Mouse (Mus musculus): ENCODE results near the gene Glb1.
"Not testable (repeated sequence)": the region's sequence is repeated elsewhere in the genome, so short reads cannot be mapped to it uniquely, and the experiment has no call there.

The Glb1 gene

DNA sequence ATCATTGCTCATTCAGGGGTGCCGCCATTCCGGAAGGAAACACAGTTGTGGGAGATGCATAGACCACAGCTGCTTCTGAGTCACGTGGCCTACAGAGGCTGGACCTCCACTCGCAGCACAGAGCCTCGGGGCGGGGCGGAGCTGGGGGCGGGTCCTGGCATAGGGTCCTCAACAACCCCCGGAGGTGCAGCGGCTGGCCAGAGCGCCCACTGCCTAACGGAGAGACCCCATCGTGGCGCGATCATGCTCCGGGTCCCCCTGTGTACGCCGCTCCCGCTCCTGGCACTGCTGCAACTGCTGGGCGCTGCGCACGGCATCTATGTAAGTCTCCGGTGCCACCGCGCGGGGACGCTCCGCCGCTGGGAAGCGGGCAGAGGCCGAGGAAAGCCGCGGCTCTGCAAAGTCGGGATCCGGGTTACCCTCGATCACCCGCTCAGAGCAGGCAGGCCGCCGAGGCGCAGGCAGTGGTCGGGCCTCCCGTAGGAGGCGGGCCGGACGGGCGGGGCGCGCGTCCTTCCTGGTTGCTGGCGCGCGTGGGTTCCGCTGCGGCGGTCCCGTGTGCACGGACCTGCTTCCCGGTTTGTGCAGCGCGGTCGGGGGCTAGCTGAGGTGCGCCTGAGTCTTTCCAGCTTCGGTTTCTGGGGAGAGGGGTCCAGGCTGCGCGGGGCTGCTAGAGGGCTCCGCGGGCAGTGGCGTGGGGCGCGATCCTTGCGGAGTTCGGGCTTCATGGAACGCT, at the start of gene Glb1, which contains the start of gene Tmppe:
Gene Glb1 (plus strand): TSS at position 128 of the 736 bp plus-strand sequence.
Gene Tmppe (plus strand): TSS at position 157 of the 736 bp plus-strand sequence.
- DNase-seq (ENCODE audit: low read depth) = peak; percentile 51

DNA sequence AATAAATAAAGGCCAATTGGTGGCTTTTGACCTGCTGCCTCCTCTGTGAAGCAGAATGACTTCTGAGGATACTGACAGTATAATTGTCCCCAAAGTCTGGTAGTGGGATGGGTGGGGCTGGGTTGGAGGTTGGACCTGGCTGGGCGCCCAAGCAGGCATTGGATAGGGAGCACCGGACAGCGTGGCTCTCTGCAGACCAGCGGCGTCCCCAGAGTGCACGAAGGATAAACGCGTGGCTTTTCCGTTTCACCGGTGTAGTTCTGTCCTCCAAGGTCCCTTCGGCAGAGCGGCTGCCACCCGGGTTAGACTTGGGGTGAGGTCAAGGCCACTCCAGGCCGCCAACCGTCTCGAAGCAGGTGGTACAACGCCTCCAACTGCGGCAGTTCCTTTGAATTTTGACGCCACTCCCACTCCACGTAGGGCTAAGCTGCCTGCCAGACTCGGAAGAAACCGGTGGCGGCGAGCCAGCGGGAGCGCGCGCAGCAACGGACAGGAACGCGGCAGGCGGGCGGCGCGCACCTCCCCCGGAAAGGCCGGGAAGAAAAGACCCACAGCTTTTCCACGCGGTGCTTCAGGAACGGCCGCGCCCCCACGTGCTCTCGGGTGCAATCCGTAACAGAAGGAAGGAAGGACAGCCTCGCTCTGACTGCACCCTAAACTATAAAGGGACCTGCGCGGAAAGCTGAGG, 32.9 kb upstream of the Glb1 start:
- no peak for DNase-seq (ENCODE audit: low read depth)

DNA sequence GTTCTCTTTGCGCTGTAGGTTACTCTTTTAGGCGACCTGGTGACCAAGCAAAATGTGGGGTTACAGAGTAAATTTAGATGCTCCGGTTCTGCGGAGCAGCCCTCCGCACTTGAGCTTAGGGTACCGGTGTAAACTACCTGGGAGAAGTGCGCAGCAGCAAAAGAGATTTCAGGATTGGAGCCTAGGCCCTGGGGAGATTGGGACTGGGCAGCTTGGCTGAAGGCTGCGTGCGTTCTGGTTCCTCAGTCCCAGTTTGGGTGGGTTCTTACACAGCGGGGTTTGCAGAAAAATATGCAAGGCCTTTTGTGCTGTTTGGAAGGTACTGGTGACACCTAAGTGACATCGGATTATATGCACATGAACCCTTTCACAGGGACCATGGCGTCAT, 32.4 kb upstream of the Glb1 start:
- no peak for DNase-seq (ENCODE audit: low read depth)

DNA sequence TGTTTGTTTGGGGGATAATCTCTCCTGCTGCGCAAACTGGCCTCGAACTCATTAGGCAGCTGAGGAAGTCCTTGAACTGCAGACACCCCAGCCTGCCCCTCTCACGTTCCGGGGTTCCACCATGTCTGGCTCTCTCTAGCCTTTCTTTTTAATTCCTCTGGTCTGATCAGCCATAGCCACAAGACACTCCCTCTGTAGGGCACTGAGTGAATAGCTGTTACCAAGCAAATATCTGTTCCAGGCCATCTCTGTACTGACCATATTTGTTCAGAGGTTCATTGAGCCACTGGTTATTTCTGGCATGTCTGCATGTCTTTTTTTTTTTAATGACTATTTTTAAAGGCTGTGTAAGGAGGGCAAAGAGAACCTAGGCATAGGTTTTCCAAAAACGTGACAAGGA, 31.5 kb upstream of the Glb1 start:
- DNase-seq (ENCODE audit: low read depth) = not testable (repeated sequence)

DNA sequence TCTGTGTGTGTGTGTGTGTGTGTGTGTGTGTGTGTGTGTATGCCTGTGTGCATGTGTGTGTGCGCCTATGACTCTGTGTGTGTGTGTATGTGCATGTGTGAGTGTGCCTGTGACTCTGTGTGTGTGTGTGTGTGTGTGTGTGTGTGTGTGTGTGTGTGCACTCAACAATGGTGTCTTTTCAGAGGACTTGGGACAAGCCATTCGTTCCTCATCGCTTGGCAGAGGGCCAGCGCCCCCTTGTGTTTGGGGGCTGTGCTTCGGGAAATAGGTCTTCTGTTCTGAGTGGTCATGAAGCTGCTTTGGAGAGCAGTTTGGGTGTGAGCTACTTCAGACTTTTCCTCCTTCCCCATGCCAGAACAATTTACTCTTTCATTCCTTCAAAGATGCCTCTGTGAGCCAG, 29.2 kb upstream of the Glb1 start:
- DNase-seq (ENCODE audit: low read depth) = not testable (repeated sequence)

DNA sequence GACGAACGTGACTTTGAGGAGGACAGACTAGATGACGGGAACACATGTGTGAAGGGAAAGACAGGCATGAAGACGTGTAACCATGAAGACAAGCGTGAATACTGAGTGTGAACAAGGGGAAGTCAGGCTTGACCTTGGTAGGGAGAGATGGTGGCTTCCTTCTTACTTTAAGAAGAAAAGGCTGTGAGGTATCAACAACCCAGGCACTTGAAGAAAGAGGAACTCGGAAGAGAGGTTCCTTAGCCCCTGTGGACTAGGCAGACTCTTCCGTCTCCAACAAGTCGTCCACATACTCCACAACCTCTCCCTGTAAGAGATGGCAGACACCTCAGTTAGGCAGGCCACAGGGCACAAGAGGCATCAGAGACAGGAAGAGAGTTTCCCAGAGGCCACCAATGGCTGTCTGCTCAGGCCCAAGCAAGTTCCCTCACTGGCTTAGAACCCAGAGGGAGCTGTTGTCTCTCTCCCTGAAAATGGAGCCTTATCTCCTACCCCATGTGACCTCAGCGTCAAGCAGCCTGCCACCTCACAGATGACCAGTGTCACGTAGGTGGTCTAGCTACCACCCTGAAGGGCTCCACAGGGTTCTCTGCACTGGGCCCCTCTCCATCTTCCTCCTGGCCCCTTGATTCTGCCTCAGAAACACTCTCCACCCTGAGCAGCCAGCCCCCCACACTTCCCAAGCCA, 25.5 kb upstream of the Glb1 start:
- no peak for DNase-seq (ENCODE audit: low read depth)

DNA sequence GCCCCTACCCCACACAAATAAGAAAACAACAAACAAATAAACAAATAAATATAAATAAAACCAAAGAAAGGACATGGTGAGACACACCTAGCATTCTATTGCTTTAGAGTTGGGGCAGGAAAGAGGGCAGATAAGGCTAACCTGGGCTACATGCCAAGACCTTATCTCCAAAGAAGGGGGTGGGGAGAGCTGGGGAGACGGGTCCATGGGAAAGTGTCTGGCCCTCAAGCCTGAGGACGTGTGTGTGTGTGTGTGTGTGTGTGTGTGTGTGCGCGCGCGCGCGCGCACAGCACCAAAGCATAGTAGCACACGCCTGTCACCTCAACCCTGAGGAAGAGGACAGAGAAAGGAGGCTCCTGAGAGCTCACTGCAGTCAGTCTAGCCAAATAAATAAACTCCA, 23.7 kb upstream of the Glb1 start:
- no peak for DNase-seq (ENCODE audit: low read depth)

DNA sequence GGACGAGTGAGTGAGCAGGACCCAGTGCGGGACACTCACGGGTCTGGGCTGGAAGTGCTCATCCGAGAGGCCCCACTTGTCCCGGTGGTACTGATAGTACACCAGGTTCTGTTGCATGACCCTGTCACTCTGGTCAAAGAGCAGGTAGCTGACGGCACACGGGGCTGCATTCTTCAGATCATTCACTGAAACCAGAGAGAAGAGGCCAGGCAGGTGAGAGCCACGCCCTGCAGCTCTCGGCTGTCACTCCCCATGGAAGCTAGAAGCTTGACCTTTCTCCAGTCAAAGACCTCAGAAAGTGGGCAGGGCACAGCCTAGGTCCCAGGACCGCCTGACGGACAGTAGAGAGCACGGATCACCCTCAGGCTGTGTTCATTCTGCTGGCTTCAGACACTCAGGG, 21.0 kb upstream of the Glb1 start:
- DNase-seq (ENCODE audit: low read depth) = no peak

DNA sequence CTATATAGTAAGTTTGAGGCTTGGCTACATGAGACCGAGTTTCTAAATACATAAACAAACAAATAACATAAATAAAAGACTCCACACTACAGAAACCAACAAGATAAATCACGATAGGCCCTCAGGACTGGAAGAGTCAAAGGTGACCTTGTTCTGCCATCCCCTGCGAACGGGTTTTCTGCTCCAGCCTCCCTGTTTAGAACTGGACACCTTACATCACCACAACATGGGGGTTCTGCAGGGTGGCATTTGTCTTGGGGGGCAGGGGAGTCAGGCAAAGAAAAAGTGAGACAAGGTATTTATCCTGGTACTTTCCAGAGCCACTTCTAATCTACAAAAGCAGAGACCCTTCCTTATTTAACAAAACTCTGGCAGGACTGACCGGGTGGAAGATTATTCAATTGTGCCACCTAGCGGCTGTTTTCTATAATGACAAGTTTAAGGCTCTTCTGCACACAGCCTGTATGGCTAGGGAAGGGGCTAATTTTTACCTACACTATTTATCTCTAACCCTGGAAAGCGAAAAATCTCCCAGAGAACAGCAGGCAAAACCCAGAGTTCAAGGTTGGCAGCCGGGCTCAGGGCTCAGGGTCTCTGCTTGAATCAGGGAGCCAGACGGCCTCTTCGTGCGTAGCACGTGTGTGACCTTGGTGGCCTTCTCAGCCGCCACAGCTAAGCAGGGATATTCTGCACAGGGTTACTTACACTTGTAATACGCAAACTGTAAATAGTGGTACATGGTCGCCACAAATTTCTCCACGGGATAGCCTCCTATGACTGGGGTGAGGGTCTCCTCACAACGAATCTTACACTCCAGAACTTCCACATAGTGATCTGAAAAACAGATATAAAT, 19.8 kb upstream of the Glb1 start:
- DNase-seq (ENCODE audit: low read depth) = no peak

DNA sequence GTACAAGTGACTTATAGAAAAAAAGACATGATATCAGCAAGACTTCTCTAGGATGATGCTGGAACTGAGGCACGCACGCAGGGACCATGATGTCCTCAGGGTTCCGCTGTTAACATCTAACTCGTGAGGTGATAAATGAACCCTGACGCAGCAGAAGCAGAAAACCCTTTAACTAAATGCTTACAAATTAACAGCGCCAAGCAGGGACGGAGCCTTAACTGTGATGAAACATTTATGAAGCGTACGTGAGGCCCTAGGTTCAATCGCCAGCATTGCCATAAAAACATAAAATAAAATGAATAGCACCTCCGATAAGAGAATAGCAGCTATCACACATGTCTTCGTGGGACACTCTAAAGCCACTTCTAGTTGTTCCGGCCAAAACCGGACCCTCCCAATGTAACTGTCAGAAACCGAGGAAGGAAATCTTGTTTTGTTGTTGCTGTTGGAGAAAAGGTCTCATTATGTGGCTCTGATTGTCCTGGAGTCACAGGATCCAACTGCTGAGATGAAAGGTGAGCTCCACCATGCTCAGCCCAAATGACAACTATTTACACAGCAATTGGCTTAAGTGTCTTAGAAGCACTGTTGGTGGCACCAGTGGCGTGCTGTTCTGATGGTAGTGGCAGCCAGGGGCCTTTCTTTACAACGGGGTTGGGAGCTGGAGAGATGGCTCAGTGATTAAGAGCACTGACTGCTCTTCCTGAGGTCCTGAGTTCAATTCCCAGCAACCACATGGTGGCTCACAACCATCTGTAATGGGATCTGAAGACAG, 17.8 kb upstream of the Glb1 start:
- no peak for DNase-seq (ENCODE audit: low read depth)

DNA sequence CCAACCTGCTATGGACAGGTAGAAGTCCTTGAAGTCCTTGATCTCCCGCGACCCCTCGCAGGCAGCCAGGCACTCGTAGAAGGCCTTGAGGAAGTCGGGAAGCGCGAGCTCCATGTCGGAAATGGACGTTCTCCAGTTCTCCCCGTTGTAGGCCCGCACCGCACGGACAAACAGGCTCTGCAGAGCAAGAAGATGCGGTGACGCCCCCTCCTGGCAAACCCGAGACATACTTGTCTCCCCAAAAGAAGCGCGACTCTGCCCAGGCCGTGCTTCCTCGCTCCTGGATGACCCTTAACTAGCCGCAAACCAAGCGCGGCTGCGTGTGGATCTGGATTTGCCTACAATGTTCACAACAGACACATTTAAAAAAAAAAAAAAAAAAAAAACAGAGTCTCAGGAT, 16.2 kb upstream of the Glb1 start:
- DNase-seq (ENCODE audit: low read depth) = no peak

DNA sequence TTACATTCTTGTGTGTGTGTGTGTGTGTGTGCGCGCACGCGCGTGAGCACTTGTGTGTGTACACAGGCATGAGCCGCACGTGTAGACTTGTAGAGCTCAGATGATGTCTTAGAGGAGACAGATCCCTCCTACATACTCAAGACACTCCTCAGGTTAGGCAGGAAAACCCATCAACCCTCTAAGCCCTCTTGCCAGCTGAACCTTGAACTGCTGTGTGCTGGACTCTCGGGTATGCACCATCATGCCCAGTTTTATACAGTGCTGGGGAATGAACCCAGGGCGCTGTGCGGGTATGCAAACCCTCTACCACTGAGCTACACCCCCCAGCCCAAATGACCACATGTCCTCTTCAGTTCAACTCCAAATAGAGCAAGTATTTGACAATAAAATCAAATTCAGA, 15.7 kb upstream of the Glb1 start:
- DNase-seq (ENCODE audit: low read depth) = no peak

DNA sequence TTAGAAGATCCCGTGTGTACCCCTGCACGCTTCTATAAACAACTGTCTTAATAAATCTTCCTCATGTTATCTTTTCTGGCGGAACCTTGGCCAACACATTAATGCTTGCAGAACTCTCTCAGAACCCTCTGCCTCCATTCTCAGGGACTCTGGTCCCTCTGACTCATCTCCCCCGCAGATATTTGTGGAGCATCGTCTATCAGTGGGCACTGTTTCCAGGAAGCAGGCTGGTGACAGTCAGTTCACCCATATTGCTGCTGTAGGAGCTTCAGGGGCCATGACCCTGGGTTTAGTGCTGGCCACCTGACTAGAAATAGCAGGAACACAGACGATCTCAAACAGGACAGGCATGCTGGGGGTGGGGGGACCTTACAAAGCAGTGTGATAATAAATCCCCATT, 13.8 kb upstream of the Glb1 start:
- no peak for DNase-seq (ENCODE audit: low read depth)

DNA sequence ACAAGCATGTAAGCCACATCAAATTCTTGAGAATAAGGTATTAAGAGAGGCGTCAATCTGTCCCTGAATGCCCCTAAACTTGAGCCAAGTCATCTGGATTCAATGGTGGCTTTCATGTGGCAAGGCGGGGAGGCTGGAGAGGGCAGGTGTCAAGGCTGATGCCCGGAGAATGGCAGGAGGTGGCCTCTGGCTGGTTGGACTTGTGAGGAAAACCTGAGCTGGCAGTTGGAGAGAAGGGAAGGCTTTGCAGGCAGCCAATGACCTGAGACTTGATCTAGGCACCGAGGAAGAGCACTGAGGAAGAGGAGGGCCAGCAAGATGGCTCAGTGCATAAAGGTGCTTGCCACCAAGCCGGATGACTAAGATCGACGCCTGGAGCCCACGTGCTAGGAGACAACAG, 12.6 kb upstream of the Glb1 start:
- DNase-seq (ENCODE audit: low read depth) = no peak

DNA sequence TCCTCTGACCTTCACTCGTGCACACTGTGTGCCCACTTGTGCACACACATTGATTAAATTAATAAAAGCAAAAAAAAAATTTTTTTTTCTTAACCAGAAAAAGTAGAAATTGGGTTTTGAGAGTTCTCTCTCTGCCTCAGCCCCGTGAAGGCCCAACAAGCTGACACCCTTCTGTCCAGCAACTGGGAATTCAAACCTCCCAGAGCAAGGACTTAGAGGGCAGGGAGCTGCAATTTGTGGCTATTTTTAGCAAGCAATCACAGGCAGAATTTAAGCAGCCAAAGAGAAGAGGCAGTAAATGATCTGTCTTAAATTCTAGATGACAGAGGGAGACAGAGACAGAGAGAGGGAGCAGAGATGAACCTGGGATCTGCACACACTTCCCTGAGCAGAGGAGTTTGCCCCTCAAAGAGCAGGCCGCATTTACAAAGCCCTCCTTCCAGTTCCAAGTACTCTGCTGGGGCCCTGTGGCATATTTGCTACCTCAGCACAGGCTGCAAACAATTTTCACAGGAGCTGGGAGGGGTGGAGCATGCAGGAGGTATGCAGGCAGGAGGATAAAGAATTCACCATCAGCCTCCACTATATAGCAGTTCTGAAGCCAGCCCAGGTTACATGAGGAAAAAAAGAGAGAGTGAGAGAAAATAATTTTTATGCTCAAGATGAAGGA, 12.0 kb upstream of the Glb1 start:
- no peak for DNase-seq (ENCODE audit: low read depth)

DNA sequence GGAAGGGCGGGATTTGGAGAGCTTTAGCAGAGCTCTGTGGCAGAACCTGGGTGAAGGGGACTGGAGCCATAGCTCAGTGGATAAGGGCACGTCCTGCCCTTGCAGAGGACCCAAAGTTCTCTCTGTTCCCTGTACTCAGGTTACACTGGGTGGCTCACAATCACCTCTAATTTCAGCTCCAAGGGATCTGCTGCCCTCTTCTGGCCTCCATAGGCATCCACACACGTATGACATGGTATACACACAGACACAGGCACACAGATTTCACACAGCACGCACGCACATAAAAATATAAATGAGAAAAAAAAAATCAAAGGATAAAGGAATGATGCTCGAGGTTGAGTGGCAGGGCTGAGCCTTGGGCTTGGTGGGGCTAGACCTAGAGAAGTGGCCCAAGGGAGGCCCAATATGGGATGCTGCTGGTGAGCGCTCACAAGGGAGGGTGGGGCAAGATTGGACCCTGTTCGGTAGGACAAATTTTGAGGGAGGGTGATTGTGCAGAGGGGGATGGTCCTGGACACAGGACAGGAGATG, 11.4 kb upstream of the Glb1 start:
- DNase-seq (ENCODE audit: low read depth) = no peak

DNA sequence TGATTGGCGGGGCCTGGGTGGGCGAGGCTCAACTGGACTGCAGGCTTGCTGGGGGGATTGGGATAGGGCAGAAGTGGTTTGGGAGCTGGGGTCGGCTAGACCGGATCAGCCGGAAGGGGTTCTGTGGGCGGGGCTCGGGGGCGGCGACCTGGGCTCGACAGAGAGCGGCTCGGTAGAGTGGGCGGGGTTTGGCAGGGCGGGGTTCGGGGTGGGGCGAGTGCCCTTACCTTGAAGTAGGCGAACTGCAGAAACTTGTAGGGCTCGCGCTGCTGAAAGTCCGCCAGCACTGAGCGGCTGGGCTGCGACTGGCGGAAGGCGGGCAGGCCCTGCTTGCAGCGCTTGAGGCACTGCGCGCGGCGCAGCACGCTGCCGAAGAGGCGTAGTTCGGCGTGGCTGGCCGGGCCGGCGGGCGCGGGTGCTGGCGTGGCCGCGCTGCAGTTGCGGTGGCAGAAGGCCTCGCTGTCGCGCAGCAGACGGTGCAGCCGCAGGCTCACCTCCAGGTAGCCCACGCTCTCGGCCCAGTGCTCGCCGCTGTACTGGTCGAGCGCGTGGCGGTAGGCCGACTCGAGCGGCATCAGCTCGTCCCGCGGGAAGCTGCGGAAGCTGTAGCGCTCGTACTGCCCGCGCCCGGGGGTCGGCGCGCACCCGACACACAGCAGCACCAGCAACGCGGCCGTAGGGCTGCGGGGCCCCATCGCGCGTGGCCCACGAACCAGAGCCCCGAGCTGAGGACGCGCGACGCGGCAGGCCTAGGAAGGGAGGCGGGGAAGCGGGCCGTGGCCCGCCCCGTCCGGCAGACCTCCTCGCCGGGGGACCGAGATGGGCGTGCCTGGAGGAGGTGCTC, 10.7 kb upstream of the Glb1 start, which contains the start of gene Crtap:
Gene Crtap (minus strand): TSS at position 771 of the 844 bp plus-strand sequence.
- peak; percentile 44 for DNase-seq (ENCODE audit: low read depth)

DNA sequence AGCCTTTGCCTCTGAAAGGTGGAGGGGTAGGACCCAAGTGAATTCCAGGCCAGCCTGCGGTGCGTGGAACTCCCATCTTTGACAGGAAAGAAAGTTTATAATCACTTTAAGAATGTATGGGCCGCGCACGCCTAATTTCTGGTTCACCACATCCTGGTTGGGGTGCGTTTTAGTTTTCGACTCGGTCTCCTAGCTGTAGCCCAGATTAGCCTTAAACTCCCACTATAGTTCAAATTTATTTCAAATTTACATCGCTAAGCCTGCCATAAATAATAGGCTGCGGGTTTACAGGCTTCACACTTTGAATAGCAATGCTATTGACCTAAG, 10.2 kb upstream of the Glb1 start:
- DNase-seq (ENCODE audit: low read depth) = no peak

DNA sequence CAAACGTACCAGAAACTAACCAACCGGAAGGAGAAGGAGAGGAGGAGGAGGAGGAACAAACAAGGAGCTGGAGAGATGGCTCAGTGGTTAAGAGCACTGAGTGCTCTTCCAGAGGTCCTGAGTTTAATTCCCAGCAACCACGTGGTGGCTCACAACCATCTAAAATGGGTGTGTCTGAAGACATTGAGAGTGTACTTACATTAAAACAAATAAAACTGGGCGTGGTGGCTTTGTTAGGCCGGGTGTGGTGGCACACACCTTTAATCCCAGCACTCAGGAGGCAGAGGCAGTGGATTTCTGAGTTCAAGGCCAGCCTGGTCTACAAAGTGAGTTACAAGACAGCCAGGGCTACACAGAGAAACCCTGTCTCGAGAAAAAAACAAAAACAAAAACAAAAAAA, 6.7 kb upstream of the Glb1 start:
- not testable (repeated sequence) for DNase-seq (ENCODE audit: low read depth)

DNA sequence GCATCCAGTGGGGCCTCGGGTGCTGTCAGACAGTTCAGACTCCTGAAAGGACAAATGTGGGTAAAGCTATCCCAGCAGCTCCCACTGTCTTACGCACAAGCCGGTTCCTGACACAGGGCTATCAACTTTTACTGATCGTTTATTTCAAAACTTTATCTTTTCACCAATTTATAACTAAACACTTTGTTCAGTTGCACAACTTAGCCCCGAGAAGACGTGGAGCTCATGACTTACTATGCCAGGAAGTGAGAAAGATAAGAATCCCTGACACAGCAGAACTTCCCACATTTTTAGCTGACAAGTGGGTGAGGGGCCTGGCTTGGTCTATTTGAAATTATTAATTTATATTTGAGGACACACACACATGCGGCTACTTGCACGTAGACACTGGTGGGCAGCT, 6.2 kb upstream of the Glb1 start:
- DNase-seq (ENCODE audit: low read depth) = no peak

All from c-Kit-positive CD71-positive TER-119-negative erythroid progenitor cells, embryonic 14.5 days (primary cell).